Mouse (Mus musculus): Measurements from ENCODE around the gene Ccr8.

Gene Ccr8

GRCm38 (mm10) chr9:120091696-120092238 is at the start of gene Ccr8:
Gene Ccr8, plus strand, starts transcription at chr9:120092114.
- DNase-seq (ENCODE audit: low read depth, low spot score), result no peak

- no peak for DNase-seq (ENCODE audit: low read depth, low spot score)
These were observed 48.8 kb upstream of the Ccr8 start for GRCm38 (mm10) chr9:120043115-120043514.

- DNase-seq (ENCODE audit: low read depth, low spot score), result no peak
These were observed 43.4 kb upstream of the Ccr8 start for GRCm38 (mm10) chr9:120048495-120048894.

GRCm38 (mm10) chr9:120049407-120049806 is 42.5 kb upstream of the Ccr8 start:
- no peak for DNase-seq (ENCODE audit: low read depth, low spot score)

- no peak for DNase-seq (ENCODE audit: low read depth, low spot score)
These were observed 37.2 kb upstream of the Ccr8 start for GRCm38 (mm10) chr9:120054545-120055277.

GRCm38 (mm10) chr9:120056201-120056600 is 35.7 kb upstream of the Ccr8 start:
- DNase-seq (ENCODE audit: low read depth, low spot score), result no peak

GRCm38 (mm10) chr9:120058730-120059129 is 33.2 kb upstream of the Ccr8 start:
- peak; percentile 31 for DNase-seq (ENCODE audit: low read depth, low spot score)

- no peak for DNase-seq (ENCODE audit: low read depth, low spot score)
These were observed 27.6 kb upstream of the Ccr8 start for GRCm38 (mm10) chr9:120064317-120064716.

GRCm38 (mm10) chr9:120067609-120068008 is 24.3 kb upstream of the Ccr8 start:
- no peak for DNase-seq (ENCODE audit: low read depth, low spot score)

GRCm38 (mm10) chr9:120068047-120068446 is 23.9 kb upstream of the Ccr8 start:
- DNase-seq (ENCODE audit: low read depth, low spot score), result no peak

GRCm38 (mm10) chr9:120069779-120070178 is 22.1 kb upstream of the Ccr8 start, which contains the start of gene Cx3cr1:
Gene Cx3cr1, minus strand, starts transcription at chr9:120069879.
- no peak for DNase-seq (ENCODE audit: low read depth, low spot score)

GRCm38 (mm10) chr9:120071251-120071650 is 20.7 kb upstream of the Ccr8 start:
- DNase-seq (ENCODE audit: low read depth, low spot score), result no peak

GRCm38 (mm10) chr9:120073169-120073568 is 18.7 kb upstream of the Ccr8 start:
- DNase-seq (ENCODE audit: low read depth, low spot score), result peak; percentile 71

- no peak for DNase-seq (ENCODE audit: low read depth, low spot score)
These were observed 17.4 kb upstream of the Ccr8 start for GRCm38 (mm10) chr9:120074516-120074915.

- DNase-seq (ENCODE audit: low read depth, low spot score), result no peak
These were observed 13.7 kb upstream of the Ccr8 start for GRCm38 (mm10) chr9:120078241-120078640.

GRCm38 (mm10) chr9:120079901-120080300 is 12.0 kb upstream of the Ccr8 start:
- no peak for DNase-seq (ENCODE audit: low read depth, low spot score)

GRCm38 (mm10) chr9:120080546-120081108 is 11.3 kb upstream of the Ccr8 start:
- no peak for DNase-seq (ENCODE audit: low read depth, low spot score)

- no peak for DNase-seq (ENCODE audit: low read depth, low spot score)
These were observed 10.7 kb upstream of the Ccr8 start for GRCm38 (mm10) chr9:120081247-120081646.

- DNase-seq (ENCODE audit: low read depth, low spot score), result no peak
These were observed 9.9 kb upstream of the Ccr8 start for GRCm38 (mm10) chr9:120081967-120082366.

GRCm38 (mm10) chr9:120082691-120083090 is 9.2 kb upstream of the Ccr8 start:
- no peak for DNase-seq (ENCODE audit: low read depth, low spot score)

GRCm38 (mm10) chr9:120083158-120083894 is 8.6 kb upstream of the Ccr8 start:
- no peak for DNase-seq (ENCODE audit: low read depth, low spot score)

- DNase-seq (ENCODE audit: low read depth, low spot score), result no peak
These were observed 7.5 kb upstream of the Ccr8 start for GRCm38 (mm10) chr9:120084406-120084805.
